Mouse (Mus musculus) embryonic facial prominence, embryonic 13.5 days (tissue): ENCODE data around the gene Fam107a. TPM values are rescaled to one million over a fixed set of nuclear protein-coding genes. Genes with fewer than 3 reads are reported as not detected.
A peak's percentile ranks its signal among the peaks of the same experiment; 100 is the strongest.
"Not testable (repeated sequence)": the region's sequence is repeated elsewhere in the genome, so short reads cannot be mapped to it uniquely, and the experiment has no call there.

ENCODE experiments used
- ATAC-seq: fragments of 200-750 bp; cut with Nextera tagmentation; 2 replicates; pipeline ENCODE4 v1.8.0; 2017; ENCODE audit warnings: low read depth; ENCODE audit not compliant: insufficient number of reproducible peaks, insufficient read depth, low FRiP score, low TSS enrichment
- H3K27ac ChIP-seq: fragments of 300-500 bp; sonication (generic); 2 replicates; pipeline ENCODE4 v1.5.1; 2015; ENCODE audit warnings: moderate library complexity, mild to moderate bottlenecking, inconsistent platforms
- H3K27me3 ChIP-seq: fragments of 300-500 bp; sonication (generic); 2 replicates; pipeline ENCODE4 v1.6.1; 2015; ENCODE audit warnings: mild to moderate bottlenecking, inconsistent platforms
- H3K36me3 ChIP-seq: fragments of 300-500 bp; sonication (generic); 2 replicates; pipeline ENCODE4 v1.6.1; 2015; ENCODE audit warnings: mild to moderate bottlenecking, inconsistent platforms
- H3K4me1 ChIP-seq: fragments of 300-500 bp; sonication (generic); 2 replicates; pipeline ENCODE4 v1.6.1; 2015; ENCODE audit warnings: inconsistent platforms
- H3K4me2 ChIP-seq: fragments of 300-500 bp; sonication (generic); 2 replicates; pipeline ENCODE4 v1.6.1; 2015; ENCODE audit warnings: moderate library complexity, mild to moderate bottlenecking, inconsistent platforms
- H3K4me3 ChIP-seq: fragments of 300-500 bp; sonication (generic); 2 replicates; pipeline ENCODE4 v1.5.1; 2015; ENCODE audit warnings: mild to moderate bottlenecking, inconsistent platforms
- H3K9ac ChIP-seq: fragments of 300-500 bp; sonication (generic); 2 replicates; pipeline ENCODE4 v1.6.1; 2015; ENCODE audit warnings: mild to moderate bottlenecking, inconsistent platforms
- H3K9me3 ChIP-seq: fragments of 300-500 bp; sonication (generic); 2 replicates; pipeline ENCODE4 v1.6.1; 2016; ENCODE audit warnings: inconsistent platforms
- WGBS: fragments of 180-500 bp; shearing (Covaris S2); methylation state at CpG from one replicate; pipeline ENCODE4 v1.1.7; 2015; ENCODE audit warnings: mixed read lengths; 5-methylcytosine and 5-hydroxymethylcytosine counted together
- polyA plus RNA-seq: library from polyadenylated mRNA; unstranded; fragments of >200 nt; fragmentation: Nextera tagmentation; extraction: Ambion mirVana; gene quantifications from 2 replicates; pipeline ENCODE4 v1.2.1, GENCODE M21; 2015

The Fam107a gene
- polyA plus RNA-seq, 1 experiment from 2014 or later = 1.0 TPM

- Histone ChIP-seq H3K4me3 (no peak overlapping the region), H3K9me3 (no peaks in the 10 kb centered on the region), H3K4me1 (peaks cover 21% of the 10 kb centered on the region), H3K4me2 (no peak overlapping the region), H3K27ac (no peak overlapping the region), H3K27me3 (peaks cover 42% of the 10 kb centered on the region), H3K9ac (no peak overlapping the region), H3K36me3 (no peaks in the 10 kb centered on the region)
- 20% methylated on average over 3 of the region's 3 CpGs for WGBS
- no peak for ATAC-seq
Measured at GRCm38 (mm10) chr14:8314536-8314935, 3.3 kb downstream of the Fam107a start.

- H3K9me3 ChIP-seq = no peaks in the 10 kb centered on the region
- no peak overlapping the region for H3K4me3 ChIP-seq
- peaks cover 41% of the 10 kb centered on the region for H3K27me3 ChIP-seq
- H3K4me2 ChIP-seq = no peak overlapping the region
- H3K36me3 ChIP-seq = no peaks in the 10 kb centered on the region
- H3K4me1 ChIP-seq = peaks cover 21% of the 10 kb centered on the region
- no peak overlapping the region for H3K27ac ChIP-seq
- no peak for ATAC-seq
- WGBS = 42% methylated on average over 7 of the region's 7 CpGs
- H3K9ac ChIP-seq = no peak overlapping the region
Measured at GRCm38 (mm10) chr14:8313877-8314276, 3.9 kb downstream of the Fam107a start.

GRCm38 (mm10) chr14:8309621-8310141 lies 8.1 kb downstream of the Fam107a start:
- no peak overlapping the region for H3K9ac ChIP-seq
- no peaks in the 10 kb centered on the region for H3K9me3 ChIP-seq
- no peak for ATAC-seq
- H3K4me3 ChIP-seq = no peak overlapping the region
- no peaks in the 10 kb centered on the region for H3K36me3 ChIP-seq
- 22% methylated on average over 9 of the region's 9 CpGs for WGBS
- 0 out of 2 replicates have a peak, but pooled peaks cover 3% of the 10 kb centered on the region for H3K4me1 ChIP-seq
- H3K4me2 ChIP-seq = peak overlapping the region; percentile 18; the same call in 1 of the 2 replicates
- no peak overlapping the region for H3K27ac ChIP-seq
- no peaks in the 10 kb centered on the region for H3K27me3 ChIP-seq

- Histone ChIP-seq H3K27ac (no peak overlapping the region), H3K4me3 (no peak overlapping the region), H3K9ac (no peak overlapping the region), H3K27me3 (no peaks in the 10 kb centered on the region), H3K36me3 (no peaks in the 10 kb centered on the region), H3K4me2 (no peak overlapping the region), H3K9me3 (no peaks in the 10 kb centered on the region), H3K4me1 (0 out of 2 replicates have a peak, but pooled peaks cover 3% of the 10 kb centered on the region)
- WGBS = 83% methylated on average over 3 of the region's 3 CpGs
- ATAC-seq = no peak
Measured at GRCm38 (mm10) chr14:8308650-8309049, 9.2 kb downstream of the Fam107a start.

GRCm38 (mm10) chr14:8306884-8307283 lies 10.9 kb downstream of the Fam107a start:
- Histone ChIP-seq H3K4me3 (no peak overlapping the region), H3K27ac (no peak overlapping the region), H3K9me3 (no peaks in the 10 kb centered on the region), H3K4me2 (no peak overlapping the region), H3K36me3 (no peaks in the 10 kb centered on the region), H3K4me1 (0 out of 2 replicates have a peak, but pooled peaks cover 3% of the 10 kb centered on the region), H3K9ac (no peak overlapping the region), H3K27me3 (no peaks in the 10 kb centered on the region)
- 72% methylated on average over 6 of the region's 6 CpGs for WGBS
- ATAC-seq = no peak

GRCm38 (mm10) chr14:8305014-8305413 lies 12.8 kb downstream of the Fam107a start:
- ATAC-seq = no peak
- Histone ChIP-seq H3K9me3 (no peaks in the 10 kb centered on the region), H3K27me3 (no peaks in the 10 kb centered on the region), H3K27ac (no peak overlapping the region), H3K4me3 (no peak overlapping the region), H3K36me3 (no peaks in the 10 kb centered on the region), H3K4me2 (no peak overlapping the region), H3K9ac (no peak overlapping the region), H3K4me1 (0 out of 2 replicates have a peak, but pooled peaks cover 3% of the 10 kb centered on the region)
- WGBS = 40% methylated on average over 3 of the region's 3 CpGs

- Histone ChIP-seq H3K4me1 (0 out of 2 replicates have a peak, but pooled peaks cover 3% of the 10 kb centered on the region), H3K4me3 (no peak overlapping the region), H3K36me3 (no peaks in the 10 kb centered on the region), H3K27ac (no peak overlapping the region), H3K4me2 (no peak overlapping the region), H3K27me3 (no peaks in the 10 kb centered on the region), H3K9me3 (no peaks in the 10 kb centered on the region), H3K9ac (no peak overlapping the region)
- ATAC-seq = no peak
Measured at GRCm38 (mm10) chr14:8304082-8304481, 13.7 kb downstream of the Fam107a start.

GRCm38 (mm10) chr14:8302687-8303086 lies 15.1 kb downstream of the Fam107a start:
- no peak for ATAC-seq
- H3K9ac ChIP-seq = no peak overlapping the region
- H3K36me3 ChIP-seq = no peaks in the 10 kb centered on the region
- no peaks in the 10 kb centered on the region for H3K27me3 ChIP-seq
- no peak overlapping the region for H3K4me3 ChIP-seq
- H3K4me1 ChIP-seq = 0 out of 2 replicates have a peak, but pooled peaks cover 3% of the 10 kb centered on the region
- no peak overlapping the region for H3K27ac ChIP-seq
- 9% methylated on average over 10 of the region's 10 CpGs for WGBS
- no peaks in the 10 kb centered on the region for H3K9me3 ChIP-seq
- no peak overlapping the region for H3K4me2 ChIP-seq

GRCm38 (mm10) chr14:8300281-8300680 lies 17.5 kb downstream of the Fam107a start:
- ATAC-seq = no peak

GRCm38 (mm10) chr14:8297889-8298293 lies 19.9 kb downstream of the Fam107a start:
- WGBS = 60% methylated on average over 5 of the region's 5 CpGs
- no peaks in the 10 kb centered on the region for H3K27me3 ChIP-seq
- H3K4me3 ChIP-seq = no peak overlapping the region

More at GRCm38 (mm10) chr14:8300281-8300680, 17.5 kb downstream of the Fam107a start:
- no peaks in the 10 kb centered on the region for H3K27me3 ChIP-seq
- WGBS = 30% methylated on average over 8 of the region's 8 CpGs
- H3K4me2 ChIP-seq = no peak overlapping the region
- H3K9me3 ChIP-seq = no peaks in the 10 kb centered on the region
- H3K4me3 ChIP-seq = no peak overlapping the region
- no peak overlapping the region for H3K9ac ChIP-seq
- H3K36me3 ChIP-seq = no peaks in the 10 kb centered on the region
- H3K27ac ChIP-seq = no peak overlapping the region
- H3K4me1 ChIP-seq = no peaks in the 10 kb centered on the region

GRCm38 (mm10) chr14:8294257-8294656 lies 23.6 kb downstream of the Fam107a start:
- no peak for ATAC-seq
- Histone ChIP-seq H3K4me3 (no peak overlapping the region), H3K4me2 (no peak overlapping the region), H3K9ac (no peak overlapping the region), H3K27ac (no peak overlapping the region), H3K4me1 (no peaks in the 10 kb centered on the region), H3K9me3 (peaks cover 10% of the 10 kb centered on the region; the same call in 1 of the 2 replicates), H3K36me3 (no peaks in the 10 kb centered on the region), H3K27me3 (no peaks in the 10 kb centered on the region)
- WGBS = 45% methylated on average over 1 of the region's 1 CpGs

More at GRCm38 (mm10) chr14:8297889-8298293, 19.9 kb downstream of the Fam107a start:
- Histone ChIP-seq H3K4me1 (no peaks in the 10 kb centered on the region), H3K36me3 (no peaks in the 10 kb centered on the region), H3K9ac (no peak overlapping the region), H3K4me2 (no peak overlapping the region), H3K9me3 (no peaks in the 10 kb centered on the region), H3K27ac (no peak overlapping the region)
- ATAC-seq = peak; percentile 62; the same call in 1 of the 2 replicates

GRCm38 (mm10) chr14:8286595-8286994 lies 31.2 kb downstream of the Fam107a start:
- H3K4me3 ChIP-seq, H3K36me3 ChIP-seq, H3K9ac ChIP-seq, H3K27me3 ChIP-seq, H3K4me1 ChIP-seq, H3K27ac ChIP-seq, H3K9me3 ChIP-seq, H3K4me2 ChIP-seq: not testable (repeated sequence)
- WGBS = 80% methylated on average over 5 of the region's 5 CpGs
- peak; percentile 86 for ATAC-seq
